Mouse (Mus musculus): ENCODE measurements around the gene Litaf. TPM values are rescaled to one million over a fixed set of nuclear protein-coding genes. Genes with fewer than 3 reads are reported as not detected.
A peak's percentile ranks its signal among the peaks of the same experiment; 100 is the strongest.

Gene Litaf
- polyA plus RNA-seq, 1 experiment from 2014 or later: 44.5 TPM

- Histone ChIP-seq H3K4me1 (ENCODE audit: control insufficient read depth, insufficient read depth, low read length) (peaks cover 29% of the 10 kb centered on the region), H3K4me2 (ENCODE audit: low read length) (no peak overlapping the region), H3K4me3 (ENCODE audit: low read depth, low read length) (no peak overlapping the region), H3K36me3 (ENCODE audit: control insufficient read depth, insufficient read depth, low read length) (peaks cover 57% of the 10 kb centered on the region), H3K9me3 (replicated peaks; ENCODE audit: control insufficient read depth, low read length) (no peaks in the 10 kb centered on the region), H3K27ac (ENCODE audit: low read depth, low read length) (no peak overlapping the region), H3K27me3 (replicated peaks; ENCODE audit: control insufficient read depth, insufficient read depth, low read length) (no peaks in the 10 kb centered on the region), H3K9ac (ENCODE audit: low read length) (0 out of 2 replicates have a peak overlapping the region, but pooled peaks have one; percentile 10)
- 81% methylated on average over 5 of the region's 5 CpGs for WGBS
- ATAC-seq (no peak), DNase-seq (ENCODE audit: low spot score) (peak; percentile 22)
Observed at GRCm38 (mm10) chr16:11071176-11071575, 5.2 kb upstream of the Litaf start.

GRCm38 (mm10) chr16:11069710-11070420 is 3.9 kb upstream of the Litaf start:
- ATAC-seq (no peak), DNase-seq (ENCODE audit: low spot score) (no peak)
- Histone ChIP-seq H3K4me1 (ENCODE audit: control insufficient read depth, insufficient read depth, low read length) (peaks cover 36% of the 10 kb centered on the region), H3K9ac (ENCODE audit: low read length) (no peak overlapping the region; the same call in 1 of the 2 replicates), H3K27ac (ENCODE audit: low read depth, low read length) (no peak overlapping the region), H3K4me3 (ENCODE audit: low read depth, low read length) (no peak overlapping the region), H3K4me2 (ENCODE audit: low read length) (peak overlapping the region; percentile 92), H3K36me3 (ENCODE audit: control insufficient read depth, insufficient read depth, low read length) (peaks cover 45% of the 10 kb centered on the region), H3K9me3 (replicated peaks; ENCODE audit: control insufficient read depth, low read length) (no peaks in the 10 kb centered on the region), H3K27me3 (replicated peaks; ENCODE audit: control insufficient read depth, insufficient read depth, low read length) (no peaks in the 10 kb centered on the region)
- WGBS: 82% methylated on average over 7 of the region's 7 CpGs

GRCm38 (mm10) chr16:11069271-11069670 is 3.3 kb upstream of the Litaf start:
- 83% methylated on average over 6 of the region's 6 CpGs for WGBS
- Histone ChIP-seq H3K9ac (ENCODE audit: low read length) (peak overlapping the region; percentile 25), H3K27ac (ENCODE audit: low read depth, low read length) (no peak overlapping the region)

GRCm38 (mm10) chr16:11068666-11069065 is 2.7 kb upstream of the Litaf start:
- 92% methylated on average over 3 of the region's 3 CpGs for WGBS
- no peaks in the 10 kb centered on the region for H3K9me3 ChIP-seq (replicated peaks; ENCODE audit: control insufficient read depth, low read length)
- peaks cover 39% of the 10 kb centered on the region for H3K4me1 ChIP-seq (ENCODE audit: control insufficient read depth, insufficient read depth, low read length)
- H3K27ac ChIP-seq (ENCODE audit: low read depth, low read length): no peak overlapping the region
- DNase-seq (ENCODE audit: low spot score) (no peak), ATAC-seq (no peak)
- peak overlapping the region; percentile 25 for H3K9ac ChIP-seq (ENCODE audit: low read length)
- no peak overlapping the region for H3K4me3 ChIP-seq (ENCODE audit: low read depth, low read length)
- H3K36me3 ChIP-seq (ENCODE audit: control insufficient read depth, insufficient read depth, low read length): peaks cover 33% of the 10 kb centered on the region
- peak overlapping the region; percentile 92 for H3K4me2 ChIP-seq (ENCODE audit: low read length)
- no peaks in the 10 kb centered on the region for H3K27me3 ChIP-seq (replicated peaks; ENCODE audit: control insufficient read depth, insufficient read depth, low read length)

More at GRCm38 (mm10) chr16:11069271-11069670, 3.3 kb upstream of the Litaf start:
- peaks cover 39% of the 10 kb centered on the region for H3K36me3 ChIP-seq (ENCODE audit: control insufficient read depth, insufficient read depth, low read length)
- no peak for ATAC-seq
- no peak for DNase-seq (ENCODE audit: low spot score)
- no peaks in the 10 kb centered on the region for H3K27me3 ChIP-seq (replicated peaks; ENCODE audit: control insufficient read depth, insufficient read depth, low read length)
- no peak overlapping the region for H3K4me3 ChIP-seq (ENCODE audit: low read depth, low read length)
- peak overlapping the region; percentile 92 for H3K4me2 ChIP-seq (ENCODE audit: low read length)
- H3K9me3 ChIP-seq (replicated peaks; ENCODE audit: control insufficient read depth, low read length): no peaks in the 10 kb centered on the region
- H3K4me1 ChIP-seq (ENCODE audit: control insufficient read depth, insufficient read depth, low read length): peaks cover 37% of the 10 kb centered on the region

GRCm38 (mm10) chr16:11066833-11067191 is 855 bp upstream of the Litaf start:
- Histone ChIP-seq H3K4me1 (ENCODE audit: control insufficient read depth, insufficient read depth, low read length) (peaks cover 51% of the 10 kb centered on the region), H3K4me2 (ENCODE audit: low read length) (peak overlapping the region; percentile 92), H3K36me3 (ENCODE audit: control insufficient read depth, insufficient read depth, low read length) (peaks cover 14% of the 10 kb centered on the region), H3K27me3 (replicated peaks; ENCODE audit: control insufficient read depth, insufficient read depth, low read length) (no peaks in the 10 kb centered on the region), H3K9ac (ENCODE audit: low read length) (peak overlapping the region; percentile 98), H3K9me3 (replicated peaks; ENCODE audit: control insufficient read depth, low read length) (no peaks in the 10 kb centered on the region), H3K27ac (ENCODE audit: low read depth, low read length) (peak overlapping the region; percentile 98), H3K4me3 (ENCODE audit: low read depth, low read length) (peak overlapping the region; percentile 79)
- peak; percentile 81 for DNase-seq (ENCODE audit: low spot score)
- 0% methylated on average over 22 of the region's 22 CpGs for WGBS
- ATAC-seq: peak; percentile 49

GRCm38 (mm10) chr16:11065431-11065830 is 526 bp downstream of the Litaf start:
- peak overlapping the region; percentile 79 for H3K4me3 ChIP-seq (ENCODE audit: low read depth, low read length)
- ATAC-seq (no peak), DNase-seq (ENCODE audit: low spot score) (no peak)
- H3K27ac ChIP-seq (ENCODE audit: low read depth, low read length): peak overlapping the region; percentile 77
- H3K9me3 ChIP-seq (replicated peaks; ENCODE audit: control insufficient read depth, low read length): no peaks in the 10 kb centered on the region
- no peaks in the 10 kb centered on the region for H3K27me3 ChIP-seq (replicated peaks; ENCODE audit: control insufficient read depth, insufficient read depth, low read length)
- 0 out of 2 replicates have a peak, but pooled peaks cover 4% of the 10 kb centered on the region for H3K36me3 ChIP-seq (ENCODE audit: control insufficient read depth, insufficient read depth, low read length)
- H3K9ac ChIP-seq (ENCODE audit: low read length): peak overlapping the region; percentile 68
- WGBS: 47% methylated on average over 5 of the region's 5 CpGs
- H3K4me1 ChIP-seq (ENCODE audit: control insufficient read depth, insufficient read depth, low read length): peaks cover 48% of the 10 kb centered on the region
- peak overlapping the region; percentile 92 for H3K4me2 ChIP-seq (ENCODE audit: low read length)

DNA sequence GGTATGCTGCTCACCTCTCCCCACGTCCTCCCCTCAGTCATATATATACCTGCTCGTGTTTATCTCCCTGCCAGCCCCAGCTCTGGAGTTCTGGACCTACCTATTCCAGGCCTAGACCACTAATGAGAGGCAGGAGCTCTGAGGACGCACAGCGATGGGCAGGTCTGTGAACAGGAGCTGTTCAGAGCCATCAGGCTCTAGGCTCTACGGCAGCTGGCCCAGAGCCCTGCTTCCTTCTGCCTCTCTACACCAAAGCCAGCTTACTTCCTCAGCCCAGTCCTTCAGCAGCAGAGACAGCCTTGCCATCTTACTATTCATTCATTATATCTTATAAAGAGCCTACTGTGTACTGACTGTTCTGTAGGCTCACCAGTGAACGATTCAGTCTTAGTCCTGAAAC is 1.2 kb downstream of the Litaf start:
- no peak overlapping the region for H3K4me3 ChIP-seq (ENCODE audit: low read depth, low read length)
- H3K9me3 ChIP-seq (replicated peaks; ENCODE audit: control insufficient read depth, low read length): no peaks in the 10 kb centered on the region
- 0 out of 2 replicates have a peak, but pooled peaks cover 4% of the 10 kb centered on the region for H3K36me3 ChIP-seq (ENCODE audit: control insufficient read depth, insufficient read depth, low read length)
- no peaks in the 10 kb centered on the region for H3K27me3 ChIP-seq (replicated peaks; ENCODE audit: control insufficient read depth, insufficient read depth, low read length)
- no peak overlapping the region for H3K27ac ChIP-seq (ENCODE audit: low read depth, low read length)
- H3K9ac ChIP-seq (ENCODE audit: low read length): no peak overlapping the region
- peaks cover 47% of the 10 kb centered on the region for H3K4me1 ChIP-seq (ENCODE audit: control insufficient read depth, insufficient read depth, low read length)
- peak overlapping the region; percentile 92; the same call in 1 of the 2 replicates for H3K4me2 ChIP-seq (ENCODE audit: low read length)
- WGBS: 88% methylated on average over 6 of the region's 6 CpGs
- DNase-seq (ENCODE audit: low spot score) (no peak), ATAC-seq (no peak)

DNA sequence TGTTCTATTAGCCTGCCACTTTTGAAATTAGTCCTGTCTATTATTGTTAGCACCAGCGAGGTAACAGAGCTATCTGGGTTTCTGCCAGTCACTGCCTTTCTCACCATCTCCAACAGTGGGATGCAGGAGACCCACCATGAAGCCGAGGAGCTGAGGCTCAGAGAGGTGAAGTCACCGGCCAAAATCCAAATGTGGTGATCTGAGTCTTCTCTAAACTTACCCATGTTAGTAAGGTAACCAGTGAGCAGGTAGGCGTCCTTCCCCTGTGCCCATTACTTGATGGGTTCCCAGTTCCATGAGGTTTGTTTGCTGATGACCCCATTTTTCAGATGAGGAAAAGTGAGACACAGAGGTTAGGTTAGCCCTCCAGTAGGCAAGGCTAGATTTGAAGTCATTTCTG is 1.6 kb downstream of the Litaf start:
- DNase-seq (ENCODE audit: low spot score): no peak
- H3K4me1 ChIP-seq (ENCODE audit: control insufficient read depth, insufficient read depth, low read length): peaks cover 43% of the 10 kb centered on the region
- H3K4me2 ChIP-seq (ENCODE audit: low read length): no peak overlapping the region
- no peak overlapping the region for H3K4me3 ChIP-seq (ENCODE audit: low read depth, low read length)
- no peak for ATAC-seq
- no peak overlapping the region for H3K27ac ChIP-seq (ENCODE audit: low read depth, low read length)
- 86% methylated on average over 4 of the region's 4 CpGs for WGBS
- no peaks in the 10 kb centered on the region for H3K27me3 ChIP-seq (replicated peaks; ENCODE audit: control insufficient read depth, insufficient read depth, low read length)
- no peak overlapping the region for H3K9ac ChIP-seq (ENCODE audit: low read length)
- H3K9me3 ChIP-seq (replicated peaks; ENCODE audit: control insufficient read depth, low read length): no peaks in the 10 kb centered on the region
- H3K36me3 ChIP-seq (ENCODE audit: control insufficient read depth, insufficient read depth, low read length): 0 out of 2 replicates have a peak, but pooled peaks cover 4% of the 10 kb centered on the region
